Mouse (Mus musculus): ENCODE data around the gene Il17d. TPM values are rescaled to one million over a fixed set of nuclear protein-coding genes. Genes with fewer than 3 reads are reported as not detected.
A peak's percentile ranks its signal among the peaks of the same experiment; 100 is the strongest.

Gene Il17d
- polyA plus RNA-seq (2016; fragmentation: Nextera tagmentation; extraction: Ambion mirVana), result 0.96 and 1.9 TPM in 2 replicates

GRCm38 (mm10) chr14:57524671-57525387 is at the start of gene Il17d:
Il17d (plus strand) TSS chr14:57524777.
- no peaks in the 10 kb centered on the region for H3K36me3 ChIP-seq
- DNase-seq (ENCODE audit: low spot score), result peak; percentile 65
- H3K4me1 ChIP-seq (replicated peaks), result peaks cover 16% of the 10 kb centered on the region
- H3K9me3 ChIP-seq, result no peaks in the 10 kb centered on the region
- peak within 1 kb of the TSS; percentile 80 for H3K4me3 ChIP-seq
- peaks cover 56% of the 10 kb centered on the region for H3K27me3 ChIP-seq (ENCODE audit: insufficient read depth, poor library complexity, severe bottlenecking)
- peak within 1 kb of the TSS; percentile 82 for H3K27ac ChIP-seq
- WGBS, result 7% methylated on average over 99 of the region's 104 CpGs

DNA sequence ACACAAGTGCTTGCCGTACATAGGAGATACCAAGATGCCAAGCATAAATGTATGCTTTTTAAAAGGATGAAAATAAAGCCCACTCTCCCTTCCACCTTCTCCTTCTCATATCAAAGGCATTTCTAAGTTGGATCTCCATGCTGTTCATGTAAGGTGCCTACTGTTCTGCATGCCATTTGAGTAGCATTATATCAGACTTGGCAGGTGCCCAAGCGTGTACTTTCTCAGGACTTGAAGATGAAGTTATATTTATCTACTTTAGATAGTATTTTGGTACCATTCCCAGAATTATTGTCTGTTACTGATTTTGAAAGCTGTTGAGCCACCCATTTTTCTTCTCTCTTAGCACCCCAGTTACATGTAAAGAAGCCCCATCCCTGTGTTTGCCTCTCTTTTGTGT is 49.5 kb upstream of the Il17d start:
- 93% methylated on average over 2 of the region's 2 CpGs for WGBS
- no peak overlapping the region for H3K27ac ChIP-seq

DNA sequence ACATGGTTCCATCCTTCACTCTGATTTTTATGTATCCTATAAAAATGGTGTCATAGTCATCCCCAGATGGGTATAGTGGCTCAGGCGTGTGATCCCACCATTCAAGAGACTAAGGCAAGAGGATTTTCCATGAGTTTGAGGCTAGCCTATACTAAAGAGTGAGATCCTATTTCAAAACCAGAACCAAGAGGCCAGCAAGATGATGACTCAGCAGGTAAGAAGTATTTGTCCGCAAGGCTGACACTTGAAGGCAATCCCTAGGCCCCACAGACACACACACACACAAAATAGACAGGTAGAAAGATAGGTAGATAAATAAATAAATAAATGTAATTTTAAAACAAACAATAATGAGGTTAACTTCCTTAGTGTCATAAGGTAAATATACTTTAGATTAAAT is 42.3 kb upstream of the Il17d start:
- Histone ChIP-seq H3K27ac (no peak overlapping the region), H3K27me3 (ENCODE audit: insufficient read depth, poor library complexity, severe bottlenecking) (no peaks in the 10 kb centered on the region), H3K4me1 (replicated peaks) (no peaks in the 10 kb centered on the region), H3K4me3 (no peak overlapping the region), H3K9me3 (no peaks in the 10 kb centered on the region), H3K36me3 (no peaks in the 10 kb centered on the region)
- 94% methylated on average over 2 of the region's 2 CpGs for WGBS
- no peak for DNase-seq (ENCODE audit: low spot score)

More for the DNA sequence above, 49.5 kb upstream of the Il17d start:
- H3K4me1 ChIP-seq (replicated peaks), result peaks cover 4% of the 10 kb centered on the region; the same call in 1 of the 2 replicates
- H3K9me3 ChIP-seq, result no peaks in the 10 kb centered on the region
- no peak overlapping the region for H3K4me3 ChIP-seq
- no peak for DNase-seq (ENCODE audit: low spot score)
- H3K36me3 ChIP-seq, result peaks cover 9% of the 10 kb centered on the region; the same call in 1 of the 2 replicates
- no peaks in the 10 kb centered on the region for H3K27me3 ChIP-seq (ENCODE audit: insufficient read depth, poor library complexity, severe bottlenecking)

GRCm38 (mm10) chr14:57484183-57484582 is 40.4 kb upstream of the Il17d start:
- Histone ChIP-seq H3K9me3 (no peaks in the 10 kb centered on the region), H3K36me3 (no peaks in the 10 kb centered on the region), H3K27ac (no peak overlapping the region), H3K4me3 (no peak overlapping the region), H3K4me1 (replicated peaks) (no peaks in the 10 kb centered on the region), H3K27me3 (ENCODE audit: insufficient read depth, poor library complexity, severe bottlenecking) (no peaks in the 10 kb centered on the region)
- WGBS, result 96% methylated on average over 6 of the region's 6 CpGs
- DNase-seq (ENCODE audit: low spot score), result no peak

DNA sequence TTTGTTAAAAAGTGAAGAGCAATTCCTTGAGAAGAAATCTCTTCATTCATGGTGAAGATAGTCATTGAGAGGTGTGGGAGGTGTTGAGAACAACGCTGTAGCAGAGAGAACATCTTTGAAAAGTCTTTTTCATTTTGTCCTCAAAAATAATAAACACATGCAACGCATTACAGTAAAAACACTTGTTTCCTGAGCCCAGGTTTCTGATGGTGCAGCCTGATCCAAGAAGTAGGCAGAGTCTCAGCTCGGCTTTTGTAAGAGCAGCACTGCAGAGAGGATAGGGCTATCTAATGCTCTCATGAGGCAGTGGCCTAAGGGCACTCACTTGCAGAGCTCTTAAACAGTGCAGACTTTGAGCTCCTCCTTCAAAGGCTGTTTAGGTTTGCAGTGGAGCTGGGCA is 34.9 kb upstream of the Il17d start:
- H3K4me1 ChIP-seq (replicated peaks), result no peaks in the 10 kb centered on the region
- H3K36me3 ChIP-seq, result peaks cover 13% of the 10 kb centered on the region
- H3K27ac ChIP-seq, result no peak overlapping the region
- no peaks in the 10 kb centered on the region for H3K9me3 ChIP-seq
- 80% methylated on average over 3 of the region's 3 CpGs for WGBS
- H3K4me3 ChIP-seq, result no peak overlapping the region
- no peak for DNase-seq (ENCODE audit: low spot score)
- H3K27me3 ChIP-seq (ENCODE audit: insufficient read depth, poor library complexity, severe bottlenecking), result no peaks in the 10 kb centered on the region

DNA sequence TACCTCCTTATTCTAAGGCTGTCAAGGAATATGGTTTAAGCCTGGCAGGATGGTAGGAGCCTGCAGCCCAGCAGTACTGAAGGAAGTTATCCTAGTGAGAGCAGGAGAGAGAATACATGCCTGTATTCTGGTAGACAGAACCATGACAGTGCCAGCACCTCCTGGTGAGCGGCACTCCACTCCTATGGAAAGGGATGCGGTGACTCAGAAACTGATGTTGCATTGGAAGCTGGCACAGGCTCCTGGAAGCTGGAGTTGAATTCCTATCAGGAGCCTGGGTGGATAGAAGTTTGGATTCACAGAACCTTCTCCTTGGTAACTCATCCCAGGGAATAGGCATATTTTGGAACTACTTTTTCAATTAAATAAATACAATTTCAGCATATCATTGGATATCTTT is 30.7 kb upstream of the Il17d start:
- WGBS, result 98% methylated on average over 2 of the region's 2 CpGs
- Histone ChIP-seq H3K4me1 (replicated peaks) (no peaks in the 10 kb centered on the region), H3K36me3 (peaks cover 13% of the 10 kb centered on the region), H3K4me3 (no peak overlapping the region), H3K9me3 (no peaks in the 10 kb centered on the region), H3K27ac (no peak overlapping the region), H3K27me3 (ENCODE audit: insufficient read depth, poor library complexity, severe bottlenecking) (no peaks in the 10 kb centered on the region)
- DNase-seq (ENCODE audit: low spot score), result no peak

GRCm38 (mm10) chr14:57503729-57504128 is 20.8 kb upstream of the Il17d start:
- no peaks in the 10 kb centered on the region for H3K27me3 ChIP-seq (ENCODE audit: insufficient read depth, poor library complexity, severe bottlenecking)

DNA sequence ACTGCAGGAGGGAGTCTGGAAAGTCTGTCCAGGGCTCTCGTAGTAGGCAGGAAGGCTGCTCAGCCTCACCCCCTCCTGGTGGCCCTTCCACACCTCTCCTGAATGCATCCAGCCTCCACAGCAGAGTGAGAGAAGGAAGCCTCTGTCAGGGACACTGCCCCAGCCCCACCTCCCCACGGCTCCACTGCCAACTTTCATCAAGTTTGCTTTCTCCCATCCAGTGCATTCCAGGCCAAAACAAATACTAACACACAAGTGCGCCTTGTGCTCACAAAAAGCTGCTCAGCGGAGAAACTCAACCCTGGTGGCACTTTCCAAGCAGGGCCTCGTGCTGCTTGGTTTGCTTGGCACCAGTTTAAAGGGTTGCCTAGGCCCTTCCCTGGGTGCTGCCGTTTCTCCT is 15.0 kb upstream of the Il17d start:
- no peak for DNase-seq (ENCODE audit: low spot score)
- H3K9me3 ChIP-seq, result no peaks in the 10 kb centered on the region
- H3K4me3 ChIP-seq, result no peak overlapping the region
- 0 out of 2 replicates have a peak, but pooled peaks cover 3% of the 10 kb centered on the region for H3K4me1 ChIP-seq (replicated peaks)
- 72% methylated on average over 6 of the region's 6 CpGs for WGBS
- H3K36me3 ChIP-seq, result no peaks in the 10 kb centered on the region
- no peaks in the 10 kb centered on the region for H3K27me3 ChIP-seq (ENCODE audit: insufficient read depth, poor library complexity, severe bottlenecking)
- no peak overlapping the region for H3K27ac ChIP-seq

More at GRCm38 (mm10) chr14:57503729-57504128, 20.8 kb upstream of the Il17d start:
- H3K27ac ChIP-seq, result no peak overlapping the region
- H3K4me1 ChIP-seq (replicated peaks), result no peaks in the 10 kb centered on the region
- H3K4me3 ChIP-seq, result no peak overlapping the region
- H3K9me3 ChIP-seq, result no peaks in the 10 kb centered on the region
- DNase-seq (ENCODE audit: low spot score), result no peak
- 91% methylated on average over 6 of the region's 6 CpGs for WGBS
- H3K36me3 ChIP-seq, result peaks cover 10% of the 10 kb centered on the region

DNA sequence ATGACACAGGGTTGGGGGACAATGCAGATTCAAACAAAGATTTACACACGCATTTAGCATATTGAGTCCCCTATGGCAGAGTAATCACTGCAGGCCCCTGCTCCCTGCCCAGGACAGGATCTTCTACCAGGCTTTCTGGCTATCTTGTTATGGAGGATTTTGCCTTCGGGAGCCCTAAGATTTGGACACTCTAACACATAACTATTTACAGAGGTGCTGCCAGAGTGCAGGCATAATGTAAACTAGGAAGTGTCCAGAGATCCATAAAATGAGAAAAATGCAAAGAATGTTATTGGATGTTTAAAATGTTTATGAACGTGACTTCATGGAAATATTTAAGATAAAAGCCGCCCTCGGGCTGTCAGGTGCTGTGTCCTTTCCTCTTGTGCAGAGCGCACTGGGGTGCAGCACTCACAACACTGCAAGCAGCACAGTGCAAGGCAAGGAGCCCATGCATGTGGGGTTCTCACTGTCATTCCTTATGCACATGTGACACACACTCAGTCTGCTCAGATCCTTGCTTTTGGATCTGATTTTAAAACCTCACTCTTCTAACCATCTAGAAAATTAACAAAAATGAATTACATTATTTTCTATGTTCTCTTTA is 9.3 kb upstream of the Il17d start:
- peaks cover 3% of the 10 kb centered on the region; the same call in 1 of the 2 replicates for H3K36me3 ChIP-seq
- H3K9me3 ChIP-seq, result no peaks in the 10 kb centered on the region
- no peak overlapping the region for H3K27ac ChIP-seq
- WGBS, result 87% methylated on average over 6 of the region's 6 CpGs
- H3K4me1 ChIP-seq (replicated peaks), result no peaks in the 10 kb centered on the region
- no peak for DNase-seq (ENCODE audit: low spot score)
- H3K4me3 ChIP-seq, result no peak overlapping the region
- no peaks in the 10 kb centered on the region for H3K27me3 ChIP-seq (ENCODE audit: insufficient read depth, poor library complexity, severe bottlenecking)

DNA sequence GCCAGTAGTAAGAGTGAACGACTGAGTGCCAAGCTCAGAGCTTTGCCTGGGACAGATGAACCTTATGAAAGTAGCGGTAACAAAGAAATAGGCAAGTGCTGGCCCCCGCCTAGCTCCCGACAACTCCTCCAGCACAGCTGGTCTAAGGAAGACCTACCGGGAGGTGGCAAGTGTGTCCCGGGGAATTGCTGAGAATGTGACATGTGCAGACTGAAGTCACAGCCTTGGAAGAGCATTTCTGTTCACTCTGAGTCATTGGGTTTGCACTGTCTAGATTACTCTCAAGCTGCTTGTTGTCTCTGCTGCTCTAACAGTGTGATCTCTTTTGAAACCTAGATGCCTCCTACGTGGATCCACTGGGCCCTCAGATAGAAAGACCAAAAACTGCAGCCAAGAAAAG is 7.6 kb upstream of the Il17d start:
- Histone ChIP-seq H3K4me1 (replicated peaks) (no peaks in the 10 kb centered on the region), H3K36me3 (peaks cover 3% of the 10 kb centered on the region; the same call in 1 of the 2 replicates), H3K27me3 (ENCODE audit: insufficient read depth, poor library complexity, severe bottlenecking) (no peaks in the 10 kb centered on the region), H3K4me3 (no peak overlapping the region), H3K27ac (no peak overlapping the region), H3K9me3 (no peaks in the 10 kb centered on the region)
- 90% methylated on average over 7 of the region's 7 CpGs for WGBS
- no peak for DNase-seq (ENCODE audit: low spot score)

GRCm38 (mm10) chr14:57523762-57524161 is 815 bp upstream of the Il17d start:
- Histone ChIP-seq H3K27me3 (ENCODE audit: insufficient read depth, poor library complexity, severe bottlenecking) (peaks cover 56% of the 10 kb centered on the region), H3K4me3 (no peak overlapping the region), H3K9me3 (no peaks in the 10 kb centered on the region), H3K36me3 (no peaks in the 10 kb centered on the region), H3K4me1 (replicated peaks) (peaks cover 11% of the 10 kb centered on the region), H3K27ac (no peak overlapping the region)
- no peak for DNase-seq (ENCODE audit: low spot score)
- 91% methylated on average over 9 of the region's 9 CpGs for WGBS

- H3K27me3 ChIP-seq (ENCODE audit: insufficient read depth, poor library complexity, severe bottlenecking), result peaks cover 56% of the 10 kb centered on the region
- WGBS, result 2% methylated on average over 58 of the region's 60 CpGs
- peak overlapping the region; percentile 82 for H3K27ac ChIP-seq
- no peaks in the 10 kb centered on the region for H3K9me3 ChIP-seq
- no peaks in the 10 kb centered on the region for H3K36me3 ChIP-seq
- peak; percentile 74 for DNase-seq (ENCODE audit: low spot score)
- peak overlapping the region; percentile 80 for H3K4me3 ChIP-seq
- H3K4me1 ChIP-seq (replicated peaks), result peaks cover 17% of the 10 kb centered on the region
These were observed 942 bp downstream of the Il17d start for GRCm38 (mm10) chr14:57525388-57526049.

GRCm38 (mm10) chr14:57526050-57526623 is 1.6 kb downstream of the Il17d start:
- Histone ChIP-seq H3K9me3 (no peaks in the 10 kb centered on the region), H3K27ac (no peak overlapping the region), H3K4me3 (peak overlapping the region; percentile 80), H3K27me3 (ENCODE audit: insufficient read depth, poor library complexity, severe bottlenecking) (peaks cover 56% of the 10 kb centered on the region), H3K36me3 (no peaks in the 10 kb centered on the region), H3K4me1 (replicated peaks) (peaks cover 17% of the 10 kb centered on the region)
- no peak for DNase-seq (ENCODE audit: low spot score)
- 61% methylated on average over 10 of the region's 10 CpGs for WGBS

Data from hindbrain, embryonic 10.5 days (tissue).